Mouse (Mus musculus): Measurements from ENCODE around the gene Galnt15.
A peak's percentile ranks its signal among the peaks of the same experiment; 100 is the strongest.
"Not testable (repeated sequence)": the region's sequence is repeated elsewhere in the genome, so short reads cannot be mapped to it uniquely, and the experiment has no call there.

The Galnt15 gene

GRCm38 (mm10) chr14:32037661-32038252, 9.0 kb downstream of the Galnt15 start:
- no peak for DNase-seq

- DNase-seq: no peak
These were observed 13.3 kb downstream of the Galnt15 start for GRCm38 (mm10) chr14:32042108-32042507.

GRCm38 (mm10) chr14:32046357-32046756, 17.6 kb downstream of the Galnt15 start:
- DNase-seq: no peak

- DNase-seq: no peak
These were observed 21.4 kb downstream of the Galnt15 start for GRCm38 (mm10) chr14:32050171-32050570.

GRCm38 (mm10) chr14:32053895-32054294, 25.1 kb downstream of the Galnt15 start:
- no peak for DNase-seq

- DNase-seq: no peak
These were observed 26.0 kb downstream of the Galnt15 start for GRCm38 (mm10) chr14:32054788-32055187.

GRCm38 (mm10) chr14:32055781-32056180, 27.0 kb downstream of the Galnt15 start:
- DNase-seq: no peak

GRCm38 (mm10) chr14:32056675-32057074, 27.9 kb downstream of the Galnt15 start:
- DNase-seq: no peak

GRCm38 (mm10) chr14:32057664-32058063, 28.9 kb downstream of the Galnt15 start:
- DNase-seq: no peak

- DNase-seq: no peak
These were observed 32.6 kb downstream of the Galnt15 start for GRCm38 (mm10) chr14:32061398-32061797.

- DNase-seq: peak; percentile 17
These were observed 44.0 kb downstream of the Galnt15 start for GRCm38 (mm10) chr14:32072807-32073206.

GRCm38 (mm10) chr14:32073211-32073685, 44.5 kb downstream of the Galnt15 start:
- peak; percentile 40 for DNase-seq

GRCm38 (mm10) chr14:32073901-32074300, 45.1 kb downstream of the Galnt15 start:
- DNase-seq: peak; percentile 35

GRCm38 (mm10) chr14:32076896-32077575, 48.2 kb downstream of the Galnt15 start:
- DNase-seq: peak; percentile 85

- no peak for DNase-seq
These were observed 52.2 kb downstream of the Galnt15 start for GRCm38 (mm10) chr14:32081026-32081425.

GRCm38 (mm10) chr14:32082891-32083290, 54.1 kb downstream of the Galnt15 start:
- DNase-seq: no peak

GRCm38 (mm10) chr14:32083466-32083865, 54.7 kb downstream of the Galnt15 start:
- no peak for DNase-seq

- no peak for DNase-seq
These were observed 56.1 kb downstream of the Galnt15 start, which contains the start of gene Oxnad1 for GRCm38 (mm10) chr14:32084761-32085485. Gene Oxnad1, plus strand, starts transcription at chr14:32085374.

GRCm38 (mm10) chr14:32085486-32086201, 56.9 kb downstream of the Galnt15 start, which contains the start of gene Dph3:
Gene Dph3, minus strand, starts transcription at chr14:32085729.
- peak; percentile 99 for DNase-seq

- DNase-seq: no peak
These were observed 57.4 kb downstream of the Galnt15 start for GRCm38 (mm10) chr14:32086226-32086625.

GRCm38 (mm10) chr14:32087584-32088248, 58.9 kb downstream of the Galnt15 start:
- DNase-seq: not testable (repeated sequence)

GRCm38 (mm10) chr14:32091124-32091523, 62.3 kb downstream of the Galnt15 start:
- no peak for DNase-seq
